Mouse (Mus musculus): Measurements from ENCODE around the gene Pbld2. TPM values are rescaled to one million over a fixed set of nuclear protein-coding genes. Genes with fewer than 3 reads are reported as not detected.

Pbld2 gene
- polyA plus RNA-seq, 1 experiment from 2014 or later = 0.88 TPM

DNA sequence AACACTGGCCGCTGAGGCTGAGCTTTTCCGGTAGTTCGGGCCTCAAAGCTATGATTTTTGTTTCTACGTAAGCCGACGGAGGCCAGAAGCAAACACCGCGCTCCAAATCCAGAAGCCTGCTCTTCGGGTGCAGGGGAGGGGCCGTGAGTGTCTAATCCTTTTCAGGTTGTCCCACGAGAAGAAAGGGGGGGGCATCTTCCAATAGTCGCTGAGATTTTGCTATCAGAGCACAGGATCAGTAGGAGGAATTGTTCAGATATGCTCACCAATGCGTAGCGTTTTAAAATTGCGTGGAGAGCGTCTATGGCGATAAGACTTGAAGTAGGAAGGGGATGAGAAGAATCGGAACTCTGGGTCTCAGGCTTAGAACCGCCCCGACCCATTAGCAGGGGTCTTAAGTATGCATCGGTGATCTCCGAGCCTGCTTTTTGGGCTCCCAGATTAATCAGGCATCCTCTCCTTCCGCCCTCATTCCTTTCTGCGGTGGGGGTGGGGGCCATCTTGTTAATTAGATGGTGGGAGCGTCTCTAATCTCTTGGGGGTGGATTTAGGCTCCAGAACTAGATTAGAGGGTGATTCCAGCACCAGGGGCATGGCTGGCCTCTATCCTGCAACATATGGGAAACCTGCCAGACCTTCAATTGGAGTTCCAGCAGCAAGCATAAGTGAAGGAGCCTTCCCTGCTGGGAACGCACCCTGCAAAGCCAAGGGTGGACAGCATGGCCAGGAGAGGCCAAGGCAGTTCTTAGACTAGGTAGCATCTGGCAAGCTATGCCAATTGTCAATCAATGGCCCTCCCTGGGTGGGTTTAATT lies 65.8 kb downstream of the Pbld2 start:
- peak overlapping the region; percentile 18 for H3K4me3 ChIP-seq (ENCODE audit: low read depth, low read length)
- DNase-seq (ENCODE audit: low spot score) = peak; percentile 55
- no peaks in the 10 kb centered on the region for H3K9me3 ChIP-seq (ENCODE audit: control insufficient read depth, low read length)
- peaks cover 3% of the 10 kb centered on the region; the same call in 1 of the 2 replicates for H3K4me1 ChIP-seq (replicated peaks; ENCODE audit: control insufficient read depth, insufficient read depth, low read length)
- H3K27me3 ChIP-seq (ENCODE audit: control insufficient read depth, insufficient read depth, low read length) = no peaks in the 10 kb centered on the region
- ATAC-seq (replicated peaks; ENCODE audit: low FRiP score) = no peak
- H3K36me3 ChIP-seq (ENCODE audit: control insufficient read depth, insufficient read depth, low read length) = no peaks in the 10 kb centered on the region
- peak overlapping the region; percentile 39 for H3K9ac ChIP-seq (ENCODE audit: low read length)
- H3K27ac ChIP-seq (ENCODE audit: low read depth, low read length) = no peak overlapping the region
- 2% methylated on average over 26 of the region's 26 CpGs for WGBS
- peak overlapping the region; percentile 51 for H3K4me2 ChIP-seq (ENCODE audit: low read depth, low read length, severe bottlenecking)

DNA sequence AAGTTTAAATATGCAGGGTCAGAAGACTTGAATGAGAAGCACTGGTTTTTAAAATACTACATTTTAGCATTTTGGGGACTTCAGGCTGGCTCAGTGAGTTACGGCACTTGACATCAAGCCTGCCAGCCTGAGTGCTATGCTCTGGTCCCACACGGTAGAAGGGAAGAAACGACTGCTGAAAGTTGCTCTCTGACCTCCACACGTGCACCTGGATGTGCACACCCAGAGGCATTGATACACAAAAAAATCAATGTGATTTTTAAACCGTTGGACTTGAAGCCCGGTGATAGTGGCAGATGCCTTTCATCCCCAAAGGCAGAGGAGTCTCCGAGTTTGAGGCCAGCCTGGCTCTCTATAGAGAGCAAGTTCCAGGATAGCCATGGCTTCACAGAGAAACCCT lies 67.8 kb downstream of the Pbld2 start:
- Histone ChIP-seq H3K27me3 (ENCODE audit: control insufficient read depth, insufficient read depth, low read length) (no peaks in the 10 kb centered on the region), H3K36me3 (ENCODE audit: control insufficient read depth, insufficient read depth, low read length) (no peaks in the 10 kb centered on the region), H3K4me1 (replicated peaks; ENCODE audit: control insufficient read depth, insufficient read depth, low read length) (peaks cover 3% of the 10 kb centered on the region; the same call in 1 of the 2 replicates), H3K9ac (ENCODE audit: low read length) (no peak overlapping the region), H3K9me3 (ENCODE audit: control insufficient read depth, low read length) (no peaks in the 10 kb centered on the region), H3K4me2 (ENCODE audit: low read depth, low read length, severe bottlenecking) (no peak overlapping the region), H3K4me3 (ENCODE audit: low read depth, low read length) (no peak overlapping the region), H3K27ac (ENCODE audit: low read depth, low read length) (no peak overlapping the region)
- 80% methylated on average over 7 of the region's 7 CpGs for WGBS
- no peak for DNase-seq (ENCODE audit: low spot score)
- ATAC-seq (replicated peaks; ENCODE audit: low FRiP score) = no peak

DNA sequence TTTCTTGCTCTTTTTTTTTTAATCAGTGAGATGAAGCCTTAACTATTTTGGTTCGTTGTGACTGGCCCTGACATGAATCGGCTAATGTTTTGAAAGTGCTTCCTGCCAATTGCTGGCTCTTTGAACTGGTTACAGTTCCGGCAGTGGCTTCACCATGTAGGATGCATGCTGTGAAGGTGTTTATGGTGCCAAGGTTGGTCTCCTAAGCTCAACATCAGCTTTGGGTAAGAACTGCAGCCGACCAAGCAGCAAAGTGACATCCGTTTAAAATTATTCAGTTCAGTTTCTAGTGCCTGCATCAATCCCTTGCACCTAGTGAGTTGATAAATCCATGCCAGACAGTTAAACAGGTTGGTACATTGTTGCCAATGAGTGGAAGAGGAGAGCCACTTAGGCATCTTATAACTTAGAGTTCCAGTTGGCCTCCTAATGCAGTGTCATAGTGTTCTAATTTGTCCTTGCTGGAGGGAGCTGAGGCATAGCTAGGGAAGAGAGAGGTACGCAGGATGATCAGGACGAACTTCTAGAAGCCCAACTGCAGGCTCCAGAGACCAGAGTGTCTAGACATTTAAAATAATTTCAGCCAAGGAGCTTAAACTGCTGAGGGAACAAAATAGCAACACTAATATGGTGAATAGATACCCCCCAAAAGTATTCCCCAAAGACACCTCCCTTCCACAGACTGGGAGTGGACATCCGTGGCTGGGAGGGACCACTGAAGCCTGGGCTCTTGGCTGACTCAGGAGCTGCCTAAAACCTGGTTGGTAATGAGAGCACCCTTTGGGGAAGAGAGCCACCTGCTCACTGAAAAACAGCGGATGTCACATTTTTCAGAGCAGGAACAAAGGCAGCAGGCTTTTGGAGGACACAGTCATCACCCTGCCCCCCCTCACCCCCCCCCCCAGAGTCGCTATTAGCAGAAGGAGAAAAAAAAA lies 68.8 kb downstream of the Pbld2 start:
- H3K4me3 ChIP-seq (ENCODE audit: low read depth, low read length) = no peak overlapping the region
- no peak for ATAC-seq (replicated peaks; ENCODE audit: low FRiP score)
- no peaks in the 10 kb centered on the region for H3K36me3 ChIP-seq (ENCODE audit: control insufficient read depth, insufficient read depth, low read length)
- H3K9me3 ChIP-seq (ENCODE audit: control insufficient read depth, low read length) = no peaks in the 10 kb centered on the region
- H3K4me2 ChIP-seq (ENCODE audit: low read depth, low read length, severe bottlenecking) = no peak overlapping the region
- H3K4me1 ChIP-seq (replicated peaks; ENCODE audit: control insufficient read depth, insufficient read depth, low read length) = peaks cover 3% of the 10 kb centered on the region; the same call in 1 of the 2 replicates
- H3K9ac ChIP-seq (ENCODE audit: low read length) = no peak overlapping the region
- 78% methylated on average over 10 of the region's 10 CpGs for WGBS
- DNase-seq (ENCODE audit: low spot score) = no peak
- H3K27me3 ChIP-seq (ENCODE audit: control insufficient read depth, insufficient read depth, low read length) = no peaks in the 10 kb centered on the region
- no peak overlapping the region for H3K27ac ChIP-seq (ENCODE audit: low read depth, low read length)

DNA sequence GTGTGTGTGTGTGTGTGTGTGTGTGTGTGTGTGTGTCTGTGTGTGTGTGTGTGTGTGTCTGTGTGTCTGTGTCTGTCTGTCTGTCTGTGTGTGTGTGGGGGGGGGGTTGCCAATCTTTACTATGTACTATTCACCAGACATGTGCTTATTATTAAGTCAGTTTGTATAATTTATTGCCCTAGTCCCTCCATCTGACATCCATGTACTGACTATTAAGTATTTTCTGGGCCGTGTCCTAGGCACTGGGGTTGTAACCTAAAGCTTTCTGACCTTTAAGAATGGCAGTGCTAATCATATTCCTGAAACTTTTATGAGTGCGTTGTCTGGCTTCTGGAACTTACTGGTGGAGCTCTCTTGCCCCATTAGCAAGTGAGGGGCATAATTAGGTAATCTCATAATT lies 72.6 kb downstream of the Pbld2 start:
- DNase-seq (ENCODE audit: low spot score) = no peak
- Histone ChIP-seq H3K27me3 (ENCODE audit: control insufficient read depth, insufficient read depth, low read length) (peaks cover 3% of the 10 kb centered on the region; the same call in 1 of the 2 replicates), H3K4me1 (replicated peaks; ENCODE audit: control insufficient read depth, insufficient read depth, low read length) (no peaks in the 10 kb centered on the region; the same call in 1 of the 2 replicates), H3K9me3 (ENCODE audit: control insufficient read depth, low read length) (no peaks in the 10 kb centered on the region), H3K27ac (ENCODE audit: low read depth, low read length) (no peak overlapping the region), H3K36me3 (ENCODE audit: control insufficient read depth, insufficient read depth, low read length) (no peaks in the 10 kb centered on the region), H3K4me2 (ENCODE audit: low read depth, low read length, severe bottlenecking) (no peak overlapping the region), H3K9ac (ENCODE audit: low read length) (no peak overlapping the region), H3K4me3 (ENCODE audit: low read depth, low read length) (no peak overlapping the region)
- ATAC-seq (replicated peaks; ENCODE audit: low FRiP score) = no peak
- 79% methylated on average over 2 of the region's 2 CpGs for WGBS

DNA sequence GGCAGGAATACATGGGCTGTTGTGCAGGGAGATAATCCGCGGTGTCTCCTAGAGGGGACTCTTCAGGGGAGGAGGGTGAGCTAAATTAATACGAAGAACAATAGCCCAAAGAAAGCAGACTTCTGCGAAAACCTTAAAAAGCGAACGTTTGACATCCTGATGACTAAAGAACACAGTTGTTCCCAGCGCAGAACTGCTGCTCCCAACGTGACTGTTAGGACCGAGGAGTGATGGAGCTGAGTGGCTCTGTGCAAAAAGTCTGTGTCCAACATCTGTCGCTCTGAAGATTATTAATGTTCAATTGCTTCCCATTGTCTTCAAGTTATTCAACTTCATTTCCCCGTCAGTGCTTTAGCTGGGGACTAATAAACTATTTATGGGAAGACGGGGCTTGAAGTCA lies 74.1 kb downstream of the Pbld2 start:
- ATAC-seq (replicated peaks; ENCODE audit: low FRiP score) (no peak), DNase-seq (ENCODE audit: low spot score) (no peak)
- Histone ChIP-seq H3K9ac (ENCODE audit: low read length) (no peak overlapping the region), H3K4me2 (ENCODE audit: low read depth, low read length, severe bottlenecking) (no peak overlapping the region), H3K9me3 (ENCODE audit: control insufficient read depth, low read length) (no peaks in the 10 kb centered on the region), H3K4me1 (replicated peaks; ENCODE audit: control insufficient read depth, insufficient read depth, low read length) (no peaks in the 10 kb centered on the region; the same call in 1 of the 2 replicates), H3K27me3 (ENCODE audit: control insufficient read depth, insufficient read depth, low read length) (peaks cover 3% of the 10 kb centered on the region; the same call in 1 of the 2 replicates), H3K27ac (ENCODE audit: low read depth, low read length) (no peak overlapping the region), H3K36me3 (ENCODE audit: control insufficient read depth, insufficient read depth, low read length) (no peaks in the 10 kb centered on the region), H3K4me3 (ENCODE audit: low read depth, low read length) (no peak overlapping the region)
- 59% methylated on average over 12 of the region's 12 CpGs for WGBS

DNA sequence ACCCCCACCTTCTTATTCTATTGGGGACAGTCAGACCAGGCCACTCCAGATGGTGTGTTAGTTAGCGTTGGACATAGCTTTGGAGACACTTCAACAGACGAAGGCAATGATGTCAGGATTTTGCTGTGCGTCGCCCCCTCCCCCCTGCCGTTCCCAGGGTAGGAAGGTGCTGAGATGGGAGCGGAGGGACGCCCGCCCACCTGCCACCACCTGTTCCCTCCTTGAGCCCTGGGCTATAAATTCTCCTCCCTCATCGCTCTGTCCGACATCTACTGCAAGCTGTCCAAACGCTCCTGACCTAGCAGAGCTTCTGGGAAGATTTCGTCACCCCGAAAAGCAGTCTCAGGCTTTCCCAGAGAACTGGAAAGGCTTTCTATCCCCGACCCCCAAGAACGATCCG lies 75.4 kb downstream of the Pbld2 start, which contains the start of gene Atoh7:
TSS of gene Atoh7 (plus strand) at position 131 of the 400 bp plus-strand sequence.
- Histone ChIP-seq H3K27me3 (ENCODE audit: control insufficient read depth, insufficient read depth, low read length) (peaks cover 3% of the 10 kb centered on the region; the same call in 1 of the 2 replicates), H3K36me3 (ENCODE audit: control insufficient read depth, insufficient read depth, low read length) (no peaks in the 10 kb centered on the region), H3K4me3 (ENCODE audit: low read depth, low read length) (peak within 1 kb of the TSS; percentile 55), H3K4me2 (ENCODE audit: low read depth, low read length, severe bottlenecking) (peak within 1 kb of the TSS; percentile 85), H3K4me1 (replicated peaks; ENCODE audit: control insufficient read depth, insufficient read depth, low read length) (no peaks in the 10 kb centered on the region; the same call in 1 of the 2 replicates), H3K9me3 (ENCODE audit: control insufficient read depth, low read length) (no peaks in the 10 kb centered on the region), H3K9ac (ENCODE audit: low read length) (peak within 1 kb of the TSS; percentile 72), H3K27ac (ENCODE audit: low read depth, low read length) (no peak within 1 kb of the TSS)
- ATAC-seq (replicated peaks; ENCODE audit: low FRiP score) (0 out of 2 replicates have a peak, but pooled peaks have one; percentile 32), DNase-seq (ENCODE audit: low spot score) (peak; percentile 61)
- 5% methylated on average over 16 of the region's 16 CpGs for WGBS

DNA sequence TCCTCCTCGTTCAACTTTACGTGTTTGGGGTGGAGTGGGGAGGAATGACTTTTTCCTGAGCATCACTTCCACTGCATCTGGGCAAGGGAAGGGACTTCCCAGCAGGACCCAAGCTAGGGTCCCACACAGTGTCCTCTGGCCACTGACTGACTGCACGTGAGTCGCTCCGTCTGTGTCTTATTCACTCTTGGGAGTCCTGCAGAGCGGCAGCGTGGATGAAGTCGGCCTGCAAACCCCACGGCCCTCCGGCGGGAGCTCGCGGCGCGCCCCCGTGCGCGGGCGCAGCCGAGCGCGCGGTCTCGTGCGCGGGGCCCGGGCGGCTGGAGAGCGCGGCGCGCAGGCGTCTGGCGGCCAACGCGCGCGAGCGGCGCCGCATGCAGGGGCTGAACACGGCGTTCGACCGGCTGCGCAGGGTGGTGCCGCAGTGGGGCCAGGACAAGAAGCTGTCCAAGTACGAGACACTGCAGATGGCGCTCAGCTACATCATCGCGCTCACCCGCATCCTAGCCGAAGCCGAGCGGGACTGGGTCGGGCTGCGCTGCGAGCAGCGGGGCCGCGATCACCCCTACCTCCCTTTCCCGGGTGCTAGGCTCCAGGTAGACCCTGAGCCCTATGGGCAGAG lies 75.9 kb downstream of the Pbld2 start:
- under 1% methylated on average over 62 of the region's 62 CpGs for WGBS
- Histone ChIP-seq H3K9me3 (ENCODE audit: control insufficient read depth, low read length) (no peaks in the 10 kb centered on the region), H3K27me3 (ENCODE audit: control insufficient read depth, insufficient read depth, low read length) (peaks cover 3% of the 10 kb centered on the region; the same call in 1 of the 2 replicates), H3K4me3 (ENCODE audit: low read depth, low read length) (peak overlapping the region; percentile 55), H3K36me3 (ENCODE audit: control insufficient read depth, insufficient read depth, low read length) (no peaks in the 10 kb centered on the region), H3K27ac (ENCODE audit: low read depth, low read length) (no peak overlapping the region), H3K4me1 (replicated peaks; ENCODE audit: control insufficient read depth, insufficient read depth, low read length) (no peaks in the 10 kb centered on the region; the same call in 1 of the 2 replicates), H3K4me2 (ENCODE audit: low read depth, low read length, severe bottlenecking) (peak overlapping the region; percentile 85), H3K9ac (ENCODE audit: low read length) (peak overlapping the region; percentile 72)
- DNase-seq (ENCODE audit: low spot score) (peak; percentile 88), ATAC-seq (replicated peaks; ENCODE audit: low FRiP score) (peak; percentile 91)

DNA sequence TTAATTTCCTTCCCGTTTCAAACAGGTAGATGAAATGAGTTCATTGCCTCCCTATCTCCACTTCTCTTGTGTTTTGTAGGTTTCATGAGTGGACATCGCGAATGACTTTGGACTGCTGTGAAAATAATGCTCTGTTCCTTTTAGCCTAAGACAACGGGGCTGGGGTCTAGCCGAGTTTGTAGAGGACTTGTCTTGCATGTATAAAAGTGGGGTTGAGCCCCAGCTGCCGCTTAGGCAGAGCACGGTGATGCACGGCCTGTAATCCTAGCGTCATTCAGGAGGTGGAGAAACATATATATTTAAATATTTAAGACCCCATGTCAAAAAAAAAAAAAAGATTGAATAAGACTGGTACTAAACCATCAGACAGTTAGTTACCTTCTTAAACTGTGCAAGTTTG lies 76.5 kb downstream of the Pbld2 start:
- H3K36me3 ChIP-seq (ENCODE audit: control insufficient read depth, insufficient read depth, low read length) = no peaks in the 10 kb centered on the region
- 10% methylated on average over 9 of the region's 9 CpGs for WGBS
- no peak for DNase-seq (ENCODE audit: low spot score)
- no peak overlapping the region for H3K27ac ChIP-seq (ENCODE audit: low read depth, low read length)
- peaks cover 3% of the 10 kb centered on the region; the same call in 1 of the 2 replicates for H3K27me3 ChIP-seq (ENCODE audit: control insufficient read depth, insufficient read depth, low read length)
- peak overlapping the region; percentile 85 for H3K4me2 ChIP-seq (ENCODE audit: low read depth, low read length, severe bottlenecking)
- ATAC-seq (replicated peaks; ENCODE audit: low FRiP score) = no peak
- H3K9ac ChIP-seq (ENCODE audit: low read length) = peak overlapping the region; percentile 72
- H3K4me3 ChIP-seq (ENCODE audit: low read depth, low read length) = peak overlapping the region; percentile 55
- H3K4me1 ChIP-seq (replicated peaks; ENCODE audit: control insufficient read depth, insufficient read depth, low read length) = no peaks in the 10 kb centered on the region; the same call in 1 of the 2 replicates
- no peaks in the 10 kb centered on the region for H3K9me3 ChIP-seq (ENCODE audit: control insufficient read depth, low read length)

Data from forebrain, embryonic 11.5 days (tissue).